Mouse (Mus musculus): ENCODE results near the gene Aldh6a1. TPM values are rescaled to one million over a fixed set of nuclear protein-coding genes. Genes with fewer than 3 reads are reported as not detected.

Gene Aldh6a1
- polyA plus RNA-seq, 1 experiment from 2014 or later: 34.9 TPM

GRCm38 (mm10) chr12:84429825-84430224 is 21.0 kb downstream of the Aldh6a1 start:
- H3K4me3 ChIP-seq (ENCODE audit: low read length): no peak overlapping the region
- no peaks in the 10 kb centered on the region for H3K27me3 ChIP-seq (replicated peaks; ENCODE audit: control insufficient read depth, insufficient read depth, low read length)
- no peak overlapping the region for H3K27ac ChIP-seq (ENCODE audit: low read length)
- H3K4me1 ChIP-seq (ENCODE audit: control insufficient read depth, insufficient read depth, low read length): no peaks in the 10 kb centered on the region
- H3K36me3 ChIP-seq (ENCODE audit: control insufficient read depth, insufficient read depth, low read length): no peaks in the 10 kb centered on the region
- ATAC-seq: no peak
- H3K9ac ChIP-seq (ENCODE audit: low read depth, low read length): no peak overlapping the region
- no peaks in the 10 kb centered on the region for H3K9me3 ChIP-seq (ENCODE audit: control insufficient read depth, low read length)
- WGBS: 71% methylated on average over 2 of the region's 2 CpGs
- H3K4me2 ChIP-seq (ENCODE audit: low read depth, low read length): no peak overlapping the region

GRCm38 (mm10) chr12:84423990-84424389 is 26.8 kb downstream of the Aldh6a1 start:
- no peaks in the 10 kb centered on the region for H3K4me1 ChIP-seq (ENCODE audit: control insufficient read depth, insufficient read depth, low read length)

GRCm38 (mm10) chr12:84417605-84417922 is 33.2 kb downstream of the Aldh6a1 start:
- Histone ChIP-seq H3K27ac (ENCODE audit: low read length) (peak overlapping the region; percentile 48; the same call in 1 of the 2 replicates), H3K9ac (ENCODE audit: low read depth, low read length) (peak overlapping the region; percentile 81), H3K4me3 (ENCODE audit: low read length) (peak overlapping the region; percentile 66), H3K27me3 (replicated peaks; ENCODE audit: control insufficient read depth, insufficient read depth, low read length) (no peaks in the 10 kb centered on the region), H3K4me1 (ENCODE audit: control insufficient read depth, insufficient read depth, low read length) (0 out of 2 replicates have a peak, but pooled peaks cover 5% of the 10 kb centered on the region), H3K4me2 (ENCODE audit: low read depth, low read length) (peak overlapping the region; percentile 93), H3K36me3 (ENCODE audit: control insufficient read depth, insufficient read depth, low read length) (no peaks in the 10 kb centered on the region), H3K9me3 (ENCODE audit: control insufficient read depth, low read length) (no peaks in the 10 kb centered on the region)
- WGBS: 31% methylated on average over 18 of the region's 18 CpGs
- 0 out of 2 replicates have a peak, but pooled peaks have one; percentile 23 for ATAC-seq

More at GRCm38 (mm10) chr12:84423990-84424389, 26.8 kb downstream of the Aldh6a1 start:
- no peaks in the 10 kb centered on the region for H3K27me3 ChIP-seq (replicated peaks; ENCODE audit: control insufficient read depth, insufficient read depth, low read length)
- no peak overlapping the region for H3K27ac ChIP-seq (ENCODE audit: low read length)
- no peak for ATAC-seq
- no peak overlapping the region for H3K4me2 ChIP-seq (ENCODE audit: low read depth, low read length)
- H3K9me3 ChIP-seq (ENCODE audit: control insufficient read depth, low read length): no peaks in the 10 kb centered on the region
- H3K36me3 ChIP-seq (ENCODE audit: control insufficient read depth, insufficient read depth, low read length): no peaks in the 10 kb centered on the region
- no peak overlapping the region for H3K4me3 ChIP-seq (ENCODE audit: low read length)
- H3K9ac ChIP-seq (ENCODE audit: low read depth, low read length): no peak overlapping the region
- WGBS: 55% methylated on average over 3 of the region's 3 CpGs

- peak; percentile 95 for ATAC-seq
- peak within 1 kb of the TSS; percentile 66 for H3K4me3 ChIP-seq (ENCODE audit: low read length)
- WGBS: 3% methylated on average over 50 of the region's 50 CpGs
- peak within 1 kb of the TSS; percentile 48 for H3K27ac ChIP-seq (ENCODE audit: low read length)
- no peaks in the 10 kb centered on the region for H3K27me3 ChIP-seq (replicated peaks; ENCODE audit: control insufficient read depth, insufficient read depth, low read length)
- 0 out of 2 replicates have a peak, but pooled peaks cover 5% of the 10 kb centered on the region for H3K4me1 ChIP-seq (ENCODE audit: control insufficient read depth, insufficient read depth, low read length)
- peak within 1 kb of the TSS; percentile 81 for H3K9ac ChIP-seq (ENCODE audit: low read depth, low read length)
- H3K36me3 ChIP-seq (ENCODE audit: control insufficient read depth, insufficient read depth, low read length): no peaks in the 10 kb centered on the region
- no peaks in the 10 kb centered on the region for H3K9me3 ChIP-seq (ENCODE audit: control insufficient read depth, low read length)
- peak within 1 kb of the TSS; percentile 93 for H3K4me2 ChIP-seq (ENCODE audit: low read depth, low read length)
Measured at GRCm38 (mm10) chr12:84416834-84417604, 33.8 kb downstream of the Aldh6a1 start, which contains the start of gene Rnf113a2. TSS of gene Rnf113a2 (plus strand) at chr12:84417196.

GRCm38 (mm10) chr12:84408819-84409507 is 41.8 kb downstream of the Aldh6a1 start, which contains the start of the genes Entpd5 and Bbof1:
TSS of gene Entpd5 (minus strand) at chr12:84409029.
TSS of gene Bbof1 (plus strand) at chr12:84409071.
- Histone ChIP-seq H3K27me3 (replicated peaks; ENCODE audit: control insufficient read depth, insufficient read depth, low read length) (no peaks in the 10 kb centered on the region), H3K9me3 (ENCODE audit: control insufficient read depth, low read length) (no peaks in the 10 kb centered on the region), H3K36me3 (ENCODE audit: control insufficient read depth, insufficient read depth, low read length) (no peaks in the 10 kb centered on the region), H3K27ac (ENCODE audit: low read length) (peak within 1 kb of the TSS; percentile 77), H3K9ac (ENCODE audit: low read depth, low read length) (peak within 1 kb of the TSS; percentile 88), H3K4me2 (ENCODE audit: low read depth, low read length) (peak within 1 kb of the TSS; percentile 92), H3K4me3 (ENCODE audit: low read length) (peak within 1 kb of the TSS; percentile 89), H3K4me1 (ENCODE audit: control insufficient read depth, insufficient read depth, low read length) (0 out of 2 replicates have a peak, but pooled peaks cover 3% of the 10 kb centered on the region)
- ATAC-seq: peak; percentile 92
- 3% methylated on average over 39 of the region's 63 CpGs for WGBS

- no peaks in the 10 kb centered on the region for H3K36me3 ChIP-seq (ENCODE audit: control insufficient read depth, insufficient read depth, low read length)
- no peaks in the 10 kb centered on the region for H3K27me3 ChIP-seq (replicated peaks; ENCODE audit: control insufficient read depth, insufficient read depth, low read length)
- peak overlapping the region; percentile 88 for H3K9ac ChIP-seq (ENCODE audit: low read depth, low read length)
- H3K27ac ChIP-seq (ENCODE audit: low read length): peak overlapping the region; percentile 77
- peak overlapping the region; percentile 92 for H3K4me2 ChIP-seq (ENCODE audit: low read depth, low read length)
- ATAC-seq: peak; percentile 63
- no peaks in the 10 kb centered on the region for H3K9me3 ChIP-seq (ENCODE audit: control insufficient read depth, low read length)
- 2% methylated on average over 44 of the region's 52 CpGs for WGBS
- H3K4me1 ChIP-seq (ENCODE audit: control insufficient read depth, insufficient read depth, low read length): 0 out of 2 replicates have a peak, but pooled peaks cover 3% of the 10 kb centered on the region
- H3K4me3 ChIP-seq (ENCODE audit: low read length): peak overlapping the region; percentile 89
Measured at GRCm38 (mm10) chr12:84407874-84408818, 42.7 kb downstream of the Aldh6a1 start.

GRCm38 (mm10) chr12:84407259-84407658 is 43.5 kb downstream of the Aldh6a1 start:
- no peak overlapping the region for H3K4me3 ChIP-seq (ENCODE audit: low read length)
- H3K4me2 ChIP-seq (ENCODE audit: low read depth, low read length): no peak overlapping the region
- H3K9me3 ChIP-seq (ENCODE audit: control insufficient read depth, low read length): no peaks in the 10 kb centered on the region
- no peaks in the 10 kb centered on the region for H3K27me3 ChIP-seq (replicated peaks; ENCODE audit: control insufficient read depth, insufficient read depth, low read length)
- no peak for ATAC-seq
- H3K4me1 ChIP-seq (ENCODE audit: control insufficient read depth, insufficient read depth, low read length): peaks cover 4% of the 10 kb centered on the region; the same call in 1 of the 2 replicates
- 58% methylated on average over 4 of the region's 4 CpGs for WGBS
- H3K27ac ChIP-seq (ENCODE audit: low read length): no peak overlapping the region
- no peaks in the 10 kb centered on the region for H3K36me3 ChIP-seq (ENCODE audit: control insufficient read depth, insufficient read depth, low read length)
- H3K9ac ChIP-seq (ENCODE audit: low read depth, low read length): no peak overlapping the region

- Histone ChIP-seq H3K27me3 (replicated peaks; ENCODE audit: control insufficient read depth, insufficient read depth, low read length) (no peaks in the 10 kb centered on the region), H3K9ac (ENCODE audit: low read depth, low read length) (no peak overlapping the region), H3K4me2 (ENCODE audit: low read depth, low read length) (no peak overlapping the region), H3K36me3 (ENCODE audit: control insufficient read depth, insufficient read depth, low read length) (no peaks in the 10 kb centered on the region), H3K4me3 (ENCODE audit: low read length) (no peak overlapping the region), H3K9me3 (ENCODE audit: control insufficient read depth, low read length) (no peaks in the 10 kb centered on the region), H3K4me1 (ENCODE audit: control insufficient read depth, insufficient read depth, low read length) (peaks cover 11% of the 10 kb centered on the region; the same call in 1 of the 2 replicates), H3K27ac (ENCODE audit: low read length) (no peak overlapping the region)
- no peak for ATAC-seq
- WGBS: 80% methylated on average over 6 of the region's 6 CpGs
Measured at GRCm38 (mm10) chr12:84404541-84404940, 46.3 kb downstream of the Aldh6a1 start.

Data from intestine, embryonic 16.5 days (tissue).